Mouse (Mus musculus) MEL (cell line): ENCODE results near the gene Carnmt1. TPM values are rescaled to one million over a fixed set of nuclear protein-coding genes. Genes with fewer than 3 reads are reported as not detected.

Experiments used
- DNase-seq: peaks from one replicate; pipeline ENCODE4 v3.0.0; 2011; ENCODE audit warnings: low read depth, low spot score
- H3K27ac ChIP-seq: 2 replicates; pipeline ENCODE4 v1.5.1; 2012; ENCODE audit warnings: low read depth, mild to moderate bottlenecking, control low read depth, low read length, moderate library complexity; ENCODE audit not compliant: control insufficient read depth
- H3K27me3 ChIP-seq, 2 experiments: fragments of 150-350 bp in 1 of 2; sonication (generic) in 1 of 2; 2 replicates each; pipeline ENCODE4 v1.6.1; 2012; ENCODE audit warnings: low read length in 2 of 2, mild to moderate bottlenecking in 2 of 2, improper control_type of control experiment in 1 of 2, moderate library complexity in 1 of 2; ENCODE audit not compliant: insufficient read depth in 2 of 2, control insufficient read depth in 1 of 2
- H3K36me3 ChIP-seq, 2 experiments: 2 replicates each; pipeline ENCODE4 v1.6.1; 2012 to 2014; ENCODE audit warnings: low read length in 2 of 2, improper control_type of control experiment in 1 of 2, inconsistent platforms in 1 of 2, mild to moderate bottlenecking in 1 of 2; ENCODE audit not compliant: insufficient read depth in 2 of 2, control insufficient read depth in 1 of 2
- H3K4me1 ChIP-seq, 2 experiments: fragments of 150-350 bp in 1 of 2; sonication (generic) in 1 of 2; 2 replicates each; pipeline ENCODE4 v1.6.1; 2012; ENCODE audit warnings: low read length in 2 of 2, improper control_type of control experiment in 1 of 2, mild to moderate bottlenecking in 1 of 2; ENCODE audit not compliant: insufficient read depth in 2 of 2, control insufficient read depth in 1 of 2
- H3K4me3 ChIP-seq, 2 experiments: fragments of 150-350 bp in 1 of 2; sonication (generic) in 1 of 2; 2 replicates each; pipeline ENCODE4 v1.5.1; 2012; ENCODE audit warnings: low read depth in 2 of 2, low read length in 2 of 2, mild to moderate bottlenecking in 2 of 2, moderate library complexity in 2 of 2, control low read depth in 1 of 2, improper control_type of control experiment in 1 of 2; ENCODE audit not compliant: control insufficient read depth in 1 of 2, insufficient read depth in 1 of 2
- H3K79me2 ChIP-seq: 2 replicates; pipeline ENCODE4 v1.6.1; 2012; ENCODE audit warnings: mild to moderate bottlenecking, low read length, moderate library complexity; ENCODE audit not compliant: control insufficient read depth, poor library complexity, insufficient read depth
- H3K9ac ChIP-seq: 2 replicates; pipeline ENCODE4 v1.6.1; 2012; ENCODE audit warnings: low read depth, mild to moderate bottlenecking, control low read depth, low read length, moderate library complexity; ENCODE audit not compliant: control insufficient read depth, poor library complexity, severe bottlenecking
- H3K9me3 ChIP-seq: fragments of 150-350 bp; sonication (generic); replicated peaks from 2 replicates; pipeline ENCODE4 v1.6.1; 2012; ENCODE audit warnings: mild to moderate bottlenecking, low read length, improper control_type of control experiment, moderate library complexity; ENCODE audit not compliant: insufficient read depth
- CHD2 ChIP-seq: IDR thresholded peaks from 2 replicates; pipeline ENCODE4 v1.6.1; 2011; ENCODE audit warnings: low read length, improper control_type of control experiment
- CTCF ChIP-seq, 3 experiments: IDR thresholded peaks in 2 of 3; conservative IDR thresholded peaks in 1 of 3; 2 replicates each; pipeline ENCODE4 v1.5.1; 2011 to 2012; ENCODE audit warnings: low read length in 3 of 3, low read depth in 2 of 3, mild to moderate bottlenecking in 2 of 3, improper control_type of control experiment in 1 of 3, inconsistent platforms in 1 of 3, mixed read lengths in 1 of 3, moderate library complexity in 1 of 3; ENCODE audit not compliant: control insufficient read depth in 1 of 3, insufficient read depth in 1 of 3, poor library complexity in 1 of 3, severe bottlenecking in 1 of 3
- E2F4 ChIP-seq: IDR thresholded peaks from 2 replicates; pipeline ENCODE4 v1.6.1; 2011; ENCODE audit warnings: low read depth, low read length, improper control_type of control experiment, borderline replicate concordance
- ETS1 ChIP-seq: IDR thresholded peaks from 2 replicates; pipeline ENCODE4 v1.6.1; 2012; ENCODE audit warnings: low read depth, mild to moderate bottlenecking, inconsistent platforms, low read length, improper control_type of control experiment, moderate library complexity
- GATA1 ChIP-seq: IDR thresholded peaks from 2 replicates; pipeline ENCODE4 v1.6.1; 2011; ENCODE audit warnings: low read depth, low read length, improper control_type of control experiment
- JUND ChIP-seq: IDR thresholded peaks from 2 replicates; pipeline ENCODE4 v1.6.1; 2011; ENCODE audit warnings: low read depth, mild to moderate bottlenecking, improper control_type of control experiment, low read length
- KAT2A ChIP-seq: conservative IDR thresholded peaks from 2 replicates; pipeline ENCODE4 v1.6.1; 2012; ENCODE audit warnings: low read depth, low read length, improper control_type of control experiment, inconsistent platforms
- MAX ChIP-seq: IDR thresholded peaks from 2 replicates; pipeline ENCODE4 v1.6.1; 2011; ENCODE audit warnings: low read length, improper control_type of control experiment
- MEF2A ChIP-seq: IDR thresholded peaks from 2 replicates; pipeline ENCODE4 v1.6.1; 2014; ENCODE audit warnings: low read depth, mild to moderate bottlenecking, inconsistent platforms, low read length, improper control_type of control experiment; ENCODE audit not compliant: poor library complexity, insufficient replicate concordance, severe bottlenecking; ENCODE audit errors: extremely low read depth
- MXI1 ChIP-seq: IDR thresholded peaks from 2 replicates; pipeline ENCODE4 v1.6.1; 2011; ENCODE audit warnings: mild to moderate bottlenecking, low read depth, low read length, improper control_type of control experiment
- NELFE ChIP-seq: IDR thresholded peaks from 2 replicates; pipeline ENCODE4 v1.6.1; 2011; ENCODE audit warnings: low read depth, low read length, improper control_type of control experiment
- NRF1 ChIP-seq: IDR thresholded peaks from 2 replicates; pipeline ENCODE4 v1.6.1; 2014; ENCODE audit warnings: low read depth, mild to moderate bottlenecking, inconsistent platforms, low read length, improper control_type of control experiment, moderate library complexity; ENCODE audit not compliant: poor library complexity, insufficient read depth, severe bottlenecking
- POLR2AphosphoS5 ChIP-seq: IDR thresholded peaks from 2 replicates; pipeline ENCODE4 v1.6.1; 2012; ENCODE audit warnings: low read depth, borderline replicate concordance, mild to moderate bottlenecking, inconsistent platforms, low read length, moderate library complexity, mixed read lengths
- RCOR1 ChIP-seq: IDR thresholded peaks from 2 replicates; pipeline ENCODE4 v1.6.1; 2012; ENCODE audit warnings: low read depth, mild to moderate bottlenecking, inconsistent platforms, low read length, improper control_type of control experiment
- SIN3A ChIP-seq: IDR thresholded peaks from 2 replicates; pipeline ENCODE4 v1.6.1; 2012; ENCODE audit warnings: low read length, improper control_type of control experiment, inconsistent platforms
- SMC3 ChIP-seq: IDR thresholded peaks from 2 replicates; pipeline ENCODE4 v1.6.1; 2011; ENCODE audit warnings: low read depth, low read length, improper control_type of control experiment
- TAL1 ChIP-seq: IDR thresholded peaks from 2 replicates; pipeline ENCODE4 v1.6.1; 2012; ENCODE audit warnings: mild to moderate bottlenecking, inconsistent platforms, low read length, moderate library complexity, mixed read lengths
- TBP ChIP-seq: IDR thresholded peaks from 2 replicates; pipeline ENCODE4 v1.8.0; 2011; ENCODE audit warnings: low read depth, low read length, improper control_type of control experiment
- USF1 ChIP-seq: IDR thresholded peaks from 2 replicates; pipeline ENCODE4 v1.6.1; 2014; ENCODE audit warnings: low read depth, mild to moderate bottlenecking, inconsistent platforms, low read length, improper control_type of control experiment, moderate library complexity
- ZC3H11A ChIP-seq: IDR thresholded peaks from 2 replicates; pipeline ENCODE4 v1.6.1; 2012; ENCODE audit warnings: low read depth, mild to moderate bottlenecking, inconsistent platforms, low read length, improper control_type of control experiment
- ZKSCAN1 ChIP-seq: IDR thresholded peaks from 2 replicates; pipeline ENCODE4 v1.6.1; 2012; ENCODE audit warnings: low read depth, mild to moderate bottlenecking, inconsistent platforms, low read length, improper control_type of control experiment, moderate library complexity
- ZNF384 ChIP-seq: IDR thresholded peaks from 2 replicates; pipeline ENCODE4 v1.6.1; 2012; ENCODE audit warnings: low read depth, mild to moderate bottlenecking, inconsistent platforms, low read length, improper control_type of control experiment
- polyA plus RNA-seq, 2 experiments: library from polyadenylated mRNA; stranded (reverse) in 1 of 2; unstranded in 1 of 2; fragments of >175 nt in 1 of 2; fragments of >200 nt in 1 of 2; gene quantifications; 2 replicates each; pipeline versions ENCODE4 v1.2.1 to v1.2.4; 2012; ENCODE audit warnings: low replicate concordance in 2 of 2, low read depth in 1 of 2; ENCODE audit not compliant: insufficient read length in 2 of 2, insufficient read depth in 1 of 2, missing spikeins in 1 of 2
- total RNA-seq: library from RNA; depleted of rRNA; stranded (reverse); fragments of 300-350 nt; gene quantifications from 2 replicates; pipeline ENCODE4 v1.2.3, GENCODE M21; 2012

Gene Carnmt1
- total and polyA plus RNA-seq, 3 experiments: 15.4 to 23.3 TPM; not detected in 1

DNA sequence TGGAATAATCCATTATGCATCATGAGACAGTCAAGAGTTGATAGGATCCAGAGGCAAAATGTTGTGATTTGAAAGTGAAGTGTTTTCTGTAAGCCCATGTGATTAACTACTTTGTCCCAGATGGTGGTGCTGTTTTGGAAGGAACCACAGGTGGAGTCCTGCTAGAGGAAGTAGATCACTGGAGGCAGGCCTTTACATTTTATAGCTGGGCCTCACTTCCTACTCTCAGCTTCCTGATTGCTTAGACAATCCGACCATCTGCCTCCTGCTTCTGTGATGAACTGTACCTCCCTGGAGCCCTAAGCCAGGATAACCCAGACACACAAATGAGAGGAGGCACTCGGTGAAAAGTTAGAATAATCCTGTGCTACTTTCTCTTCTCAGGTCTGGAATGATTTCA is 6.7 kb upstream of the Carnmt1 start (continued):
- peak; percentile 59 for TF ChIP-seq NELFE
- TF ChIP-seq ZKSCAN1: no peak

DNA sequence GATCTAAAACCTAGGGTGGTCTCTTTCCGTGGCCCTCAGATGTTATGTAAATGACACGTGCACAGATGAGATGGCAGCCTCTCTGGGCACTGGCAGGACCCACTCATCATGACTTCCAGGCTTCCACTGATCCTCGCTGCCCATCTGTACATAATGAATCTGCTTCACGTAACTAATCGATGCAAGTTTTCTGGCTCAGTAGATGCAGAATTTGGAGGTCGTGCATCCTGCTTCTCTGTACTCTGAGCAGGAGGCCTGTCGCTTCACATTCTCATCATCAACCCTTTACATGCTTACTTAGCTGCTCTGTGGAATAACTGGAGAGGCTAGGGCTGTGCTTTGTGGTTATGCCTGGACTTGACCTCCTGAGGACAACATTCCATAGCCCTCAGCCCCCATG is 3.6 kb upstream of the Carnmt1 start:
- Histone ChIP-seq H3K9me3 (no peaks in the 10 kb centered on the region), H3K79me2 (peaks cover 12% of the 10 kb centered on the region), H3K9ac (no peak overlapping the region), H3K36me3 (peaks cover 0 to 13% of the 10 kb centered on the region in 2 experiments; a peak in 2 of 4 replicates), H3K27ac (no peak overlapping the region), H3K4me1 (peaks cover 3 to 22% of the 10 kb centered on the region in 2 experiments), H3K27me3 (no peaks in the 10 kb centered on the region), H3K4me3 (no peak overlapping the region)
- no peak for DNase-seq
- no peak for TF ChIP-seq ZC3H11A
- TF ChIP-seq CTCF (IDR thresholded peaks at IDR 0.05 in 2 of 3, conservative IDR thresholded peaks at IDR 0.05 in 1 of 3; ENCODE audit: control insufficient read depth in 1 of 3, insufficient read depth in 1 of 3, low read depth in 2 of 3, low read length in 3 of 3, poor library complexity in 1 of 3, severe bottlenecking in 1 of 3): no peak
- no peak for TF ChIP-seq ZNF384
- no peak for TF ChIP-seq ETS1

DNA sequence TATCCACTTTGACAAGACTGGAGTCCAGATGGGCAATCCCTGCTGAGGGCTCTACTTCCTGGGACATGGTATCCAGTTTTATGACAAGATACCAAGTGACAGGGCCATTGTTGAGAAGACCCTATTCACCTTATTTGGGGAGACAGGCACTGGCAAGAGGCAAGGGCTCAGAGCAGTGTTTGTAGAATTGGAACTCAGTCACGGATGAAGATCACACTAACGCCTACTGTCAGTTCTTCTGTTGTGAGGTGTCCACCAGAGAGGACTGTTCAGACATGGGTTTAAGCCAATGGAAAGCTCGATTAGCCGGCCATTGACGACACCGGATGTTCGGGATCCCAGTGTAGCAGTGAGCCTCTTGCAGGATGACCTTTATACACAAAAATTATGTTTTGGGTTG is 1.0 kb upstream of the Carnmt1 start:
- DNase-seq: no peak
- Histone ChIP-seq H3K4me3 (no peak overlapping the region), H3K27ac (no peak overlapping the region), H3K27me3 (no peaks in the 10 kb centered on the region), H3K4me1 (peaks cover 8 to 27% of the 10 kb centered on the region in 2 experiments), H3K9ac (no peak overlapping the region), H3K9me3 (no peaks in the 10 kb centered on the region), H3K79me2 (peaks cover 31% of the 10 kb centered on the region), H3K36me3 (peaks cover 2 to 19% of the 10 kb centered on the region in 2 experiments; a peak in 3 of 4 replicates)
- TF ChIP-seq MAX: no peak
- no peak for TF ChIP-seq NRF1
- no peak for TF ChIP-seq SMC3
- no peak for TF ChIP-seq JUND
- no peak for TF ChIP-seq TBP

- Histone ChIP-seq H3K4me1 (peaks cover 8 to 23% of the 10 kb centered on the region in 2 experiments), H3K27me3 (no peaks in the 10 kb centered on the region), H3K36me3 (peaks cover 7 to 15% of the 10 kb centered on the region in 2 experiments), H3K4me3 (peak overlapping the region; percentile 99 to 100), H3K79me2 (peaks cover 42% of the 10 kb centered on the region), H3K9me3 (no peaks in the 10 kb centered on the region), H3K9ac (peak overlapping the region; percentile 98), H3K27ac (peak overlapping the region; percentile 34)
- peak; percentile 70 for DNase-seq
- TF ChIP-seq RCOR1 (no peak), KAT2A (no peak), ZC3H11A (no peak), E2F4 (no peak), ETS1 (no peak), NELFE (peak; percentile 1; the same call in 1 of the 2 replicates), MXI1 (peak; percentile 10; the same call in 1 of the 2 replicates), CHD2 (no peak), POLR2AphosphoS5 (no peak), MEF2A (no peak), TBP (0 out of 2 replicates have a peak, but pooled peaks have one; percentile 44), SIN3A (peak; percentile 37; the same call in 1 of the 2 replicates), USF1 (no peak), GATA1 (no peak), TAL1 (no peak), JUND (no peak), CTCF (IDR thresholded peaks at IDR 0.05 in 2 of 3, conservative IDR thresholded peaks at IDR 0.05 in 1 of 3; ENCODE audit: control insufficient read depth in 1 of 3, insufficient read depth in 1 of 3, low read depth in 2 of 3, low read length in 3 of 3, poor library complexity in 1 of 3, severe bottlenecking in 1 of 3) (no peak)
Observed at GRCm38 (mm10) chr19:18671056-18671741, 635 bp downstream of the Carnmt1 start.
